Mouse (Mus musculus) stomach, postnatal 0 days (tissue): Measurements from ENCODE around the gene Stard13.

ENCODE experiments used
- CTCF ChIP-seq: IDR thresholded peaks from 2 replicates; pipeline ENCODE4 v1.5.1; 2016; ENCODE audit warnings: antibody characterized with exemption, low read depth, mild to moderate bottlenecking, moderate library complexity
- EP300 ChIP-seq: optimal IDR thresholded peaks from 2 replicates; pipeline ENCODE3; 2016; ENCODE audit warnings: antibody characterized with exemption

GRCm38 (mm10) chr5:151018450-151018849 is 215.2 kb downstream of the Stard13 start:
- TF ChIP-seq CTCF = no peak
- TF ChIP-seq EP300 = no peak
